Mouse (Mus musculus) c-Kit-negative CD71-positive TER-119-positive erythroid progenitor cells, embryonic 14.5 days (primary cell): ENCODE measurements around the gene Smad6.

Experiments used
- DNase-seq: peaks from one replicate; pipeline ENCODE4 v3.0.0-alpha.2; 2013; ENCODE audit warnings: low read depth, low spot score

The Smad6 gene

GRCm38 (mm10) chr9:63959933-63960828, 61.7 kb downstream of the Smad6 start:
- no peak for DNase-seq

- DNase-seq: no peak
These were observed 62.5 kb downstream of the Smad6 start for GRCm38 (mm10) chr9:63959129-63959932.

- DNase-seq: no peak
These were observed 63.4 kb downstream of the Smad6 start for GRCm38 (mm10) chr9:63958337-63959030.

- DNase-seq: no peak
These were observed 64.1 kb downstream of the Smad6 start for GRCm38 (mm10) chr9:63957647-63958185.

GRCm38 (mm10) chr9:63956052-63956451, 65.8 kb downstream of the Smad6 start:
- DNase-seq: peak; percentile 12

GRCm38 (mm10) chr9:63953691-63954090, 68.2 kb downstream of the Smad6 start:
- no peak for DNase-seq

GRCm38 (mm10) chr9:63952591-63952990, 69.3 kb downstream of the Smad6 start:
- DNase-seq: no peak

- DNase-seq: no peak
These were observed 71.5 kb downstream of the Smad6 start for GRCm38 (mm10) chr9:63950357-63950756.

- DNase-seq: no peak
These were observed 72.5 kb downstream of the Smad6 start for GRCm38 (mm10) chr9:63949393-63949792.

GRCm38 (mm10) chr9:63942608-63942982, 79.3 kb downstream of the Smad6 start:
- DNase-seq: no peak

- DNase-seq: no peak
These were observed 79.9 kb downstream of the Smad6 start for GRCm38 (mm10) chr9:63941747-63942607.

- no peak for DNase-seq
These were observed 85.6 kb downstream of the Smad6 start for GRCm38 (mm10) chr9:63936256-63936655.

GRCm38 (mm10) chr9:63933068-63933467, 88.8 kb downstream of the Smad6 start:
- no peak for DNase-seq

GRCm38 (mm10) chr9:63927340-63928049, 94.4 kb downstream of the Smad6 start:
- DNase-seq: no peak

- no peak for DNase-seq
These were observed 95.5 kb downstream of the Smad6 start for GRCm38 (mm10) chr9:63926377-63926776.

GRCm38 (mm10) chr9:63923190-63923717, 98.6 kb downstream of the Smad6 start:
- DNase-seq: no peak

GRCm38 (mm10) chr9:63919708-63920107, 102.2 kb downstream of the Smad6 start:
- DNase-seq: no peak

- DNase-seq: no peak
These were observed 102.8 kb downstream of the Smad6 start for GRCm38 (mm10) chr9:63919001-63919555.

GRCm38 (mm10) chr9:63918245-63918644, 103.6 kb downstream of the Smad6 start:
- peak; percentile 42 for DNase-seq

GRCm38 (mm10) chr9:63916441-63916840, 105.4 kb downstream of the Smad6 start:
- DNase-seq: no peak
